Mouse (Mus musculus) hindbrain, embryonic 15.5 days (tissue): ENCODE data around the gene Ttn. TPM values are rescaled to one million over a fixed set of nuclear protein-coding genes. Genes with fewer than 3 reads are reported as not detected.

ENCODE experiments used
- ATAC-seq: fragments of 200-750 bp; cut with Nextera tagmentation; 2 replicates; pipeline ENCODE4 v1.8.0; 2017; ENCODE audit warnings: low read depth, moderate number of reproducible peaks, moderate TSS enrichment; ENCODE audit not compliant: low FRiP score
- H3K27ac ChIP-seq: fragments of 300-500 bp; sonication (generic); replicated peaks from 2 replicates; pipeline ENCODE4 v1.5.1; 2015; ENCODE audit warnings: mild to moderate bottlenecking, inconsistent platforms
- H3K27me3 ChIP-seq: fragments of 300-500 bp; sonication (generic); 2 replicates; pipeline ENCODE4 v1.6.1; 2015; ENCODE audit warnings: control low read depth, inconsistent platforms
- H3K36me3 ChIP-seq: fragments of 300-500 bp; sonication (generic); 2 replicates; pipeline ENCODE4 v1.6.1; 2015; ENCODE audit warnings: control low read depth, inconsistent platforms
- H3K4me1 ChIP-seq: fragments of 300-500 bp; sonication (generic); replicated peaks from 2 replicates; pipeline ENCODE4 v1.6.1; 2015; ENCODE audit warnings: control low read depth, inconsistent platforms
- H3K4me2 ChIP-seq: fragments of 300-500 bp; sonication (generic); 2 replicates; pipeline ENCODE4 v1.6.1; 2015; ENCODE audit warnings: moderate library complexity, mild to moderate bottlenecking, inconsistent platforms
- H3K4me3 ChIP-seq: fragments of 300-500 bp; sonication (generic); 2 replicates; pipeline ENCODE4 v1.5.1; 2015; ENCODE audit warnings: mild to moderate bottlenecking, inconsistent platforms
- H3K9ac ChIP-seq: fragments of 300-500 bp; sonication (generic); 2 replicates; pipeline ENCODE4 v1.6.1; 2015; ENCODE audit warnings: inconsistent platforms
- H3K9me3 ChIP-seq: fragments of 300-500 bp; sonication (generic); 2 replicates; pipeline ENCODE4 v1.6.1; 2016; ENCODE audit warnings: control low read depth, inconsistent platforms
- WGBS: fragments of 180-500 bp; shearing (Covaris S2); methylation state at CpG from one replicate; pipeline ENCODE4 v1.1.7; 2015; 5-methylcytosine and 5-hydroxymethylcytosine counted together
- polyA plus RNA-seq: library from polyadenylated mRNA; unstranded; fragments of >200 nt; fragmentation: Nextera tagmentation; extraction: Ambion mirVana; gene quantifications from 2 replicates; pipeline ENCODE4 v1.2.1, GENCODE M21; 2015

Gene Ttn
- polyA plus RNA-seq, 1 experiment from 2014 or later, result 0.30 TPM

DNA sequence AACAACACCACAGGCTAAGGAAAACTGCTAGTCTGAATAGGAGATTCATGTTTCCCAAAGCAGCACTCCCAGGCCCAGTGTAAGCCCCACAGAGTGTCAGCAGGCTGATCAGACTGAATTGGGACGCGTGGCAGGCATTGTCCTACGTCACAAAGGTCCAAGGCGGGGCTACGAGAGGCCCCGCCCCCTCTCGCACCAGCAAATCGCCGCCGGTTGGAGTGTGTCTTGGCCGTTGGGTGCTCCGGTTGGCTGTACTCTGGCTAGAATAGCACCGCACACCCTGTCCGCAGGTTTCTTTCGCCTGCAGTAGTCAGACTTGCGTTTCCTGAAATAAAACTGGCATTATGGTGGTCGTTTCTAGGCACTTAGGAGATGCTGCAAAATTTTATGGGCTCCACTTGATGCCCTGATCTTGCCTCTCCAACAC is 309.4 kb downstream of the Ttn start, which contains the start of gene Fkbp7:
TSS of gene Fkbp7 (minus strand) at position 151 of the 427 bp plus-strand sequence.
- WGBS, result under 1% methylated on average over 17 of the region's 17 CpGs
- Histone ChIP-seq H3K4me2 (peak within 1 kb of the TSS; percentile 58), H3K4me3 (peak within 1 kb of the TSS; percentile 38), H3K9ac (peak within 1 kb of the TSS; percentile 37), H3K36me3 (no peaks in the 10 kb centered on the region), H3K9me3 (no peaks in the 10 kb centered on the region), H3K4me1 (peaks cover 42% of the 10 kb centered on the region), H3K27ac (peak within 1 kb of the TSS; percentile 56), H3K27me3 (no peaks in the 10 kb centered on the region)
- ATAC-seq, result peak; percentile 92

DNA sequence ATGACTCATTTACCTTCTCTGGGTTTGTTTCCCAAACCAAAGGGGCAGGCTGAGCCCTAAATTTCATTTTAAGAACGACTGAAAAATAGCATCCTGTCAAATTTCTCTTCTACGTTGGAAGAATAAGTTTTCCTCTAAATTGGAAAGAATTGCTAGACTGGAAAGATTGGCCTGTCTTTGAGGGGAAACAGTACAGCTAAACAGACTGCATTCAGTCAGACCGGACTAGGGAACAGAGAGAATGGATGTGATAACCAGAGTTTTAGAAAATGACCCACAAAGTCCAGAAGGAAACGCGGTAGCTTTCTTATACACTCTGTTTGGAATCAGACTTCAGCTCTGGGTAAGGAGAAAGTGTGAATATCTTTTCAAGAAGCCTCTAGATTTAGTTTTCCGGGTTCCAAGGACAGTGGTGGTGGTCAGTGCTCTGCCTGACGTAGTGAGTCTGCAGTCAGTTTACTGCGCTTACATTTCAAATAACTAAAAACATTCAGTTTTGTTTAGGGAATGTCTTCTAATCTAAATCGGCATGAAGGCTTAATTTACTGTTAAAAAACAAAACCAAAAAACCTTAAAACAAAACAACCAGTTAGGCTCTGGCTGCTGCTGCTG is 310.1 kb downstream of the Ttn start:
- ATAC-seq, result no peak
- H3K4me3 ChIP-seq, result peak overlapping the region; percentile 38
- no peaks in the 10 kb centered on the region for H3K27me3 ChIP-seq
- H3K36me3 ChIP-seq, result no peaks in the 10 kb centered on the region
- H3K9ac ChIP-seq, result peak overlapping the region; percentile 37
- H3K9me3 ChIP-seq, result no peaks in the 10 kb centered on the region
- peak overlapping the region; percentile 58 for H3K4me2 ChIP-seq
- peak overlapping the region; percentile 56 for H3K27ac ChIP-seq
- H3K4me1 ChIP-seq, result peaks cover 39% of the 10 kb centered on the region
- WGBS, result 38% methylated on average over 9 of the region's 9 CpGs

DNA sequence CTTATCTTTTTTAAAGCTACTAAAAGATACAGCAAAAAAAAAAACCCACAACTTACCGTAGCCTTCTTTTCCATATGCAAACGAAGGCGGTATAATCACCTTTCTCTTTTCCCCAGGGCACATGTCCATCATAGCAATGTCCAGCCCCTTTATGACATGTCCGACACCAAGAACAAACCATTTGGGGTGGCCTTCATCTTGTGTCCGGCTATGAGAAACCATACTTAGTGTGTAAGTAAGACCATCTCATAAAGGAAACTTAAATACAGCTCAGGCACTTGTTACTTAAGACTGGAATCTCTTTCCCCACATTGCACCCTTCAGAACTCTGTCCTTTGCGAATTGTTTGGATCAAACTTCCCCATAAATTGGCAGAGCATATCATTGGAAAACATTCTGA is 310.7 kb downstream of the Ttn start:
- Histone ChIP-seq H3K27ac (no peak overlapping the region), H3K9me3 (no peaks in the 10 kb centered on the region), H3K36me3 (no peaks in the 10 kb centered on the region), H3K4me3 (peak overlapping the region; percentile 38), H3K4me2 (peak overlapping the region; percentile 58), H3K9ac (no peak overlapping the region), H3K27me3 (no peaks in the 10 kb centered on the region), H3K4me1 (peaks cover 34% of the 10 kb centered on the region)
- WGBS, result 82% methylated on average over 6 of the region's 6 CpGs
- ATAC-seq, result no peak

DNA sequence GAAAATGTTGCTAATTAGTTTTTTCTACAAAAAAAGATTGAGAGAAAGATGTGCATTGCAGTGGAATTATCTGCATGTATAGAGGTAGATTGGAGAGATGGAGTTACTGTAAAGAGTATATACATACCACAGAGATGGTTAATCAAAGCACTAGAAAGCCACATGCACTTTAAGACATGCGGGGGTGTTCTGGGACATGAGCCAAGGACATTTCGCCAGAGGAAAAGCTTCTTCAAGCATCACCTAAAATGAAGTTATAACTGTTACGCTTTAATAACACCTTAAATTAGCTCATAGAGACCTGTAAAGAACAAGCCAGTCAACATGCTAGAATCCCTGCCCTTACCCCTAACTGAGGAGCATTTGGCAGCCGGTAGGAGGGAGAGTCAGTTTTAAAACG is 315.1 kb downstream of the Ttn start:
- H3K36me3 ChIP-seq, result peaks cover 10% of the 10 kb centered on the region
- no peak overlapping the region for H3K9ac ChIP-seq
- no peak overlapping the region for H3K27ac ChIP-seq
- no peaks in the 10 kb centered on the region for H3K9me3 ChIP-seq
- H3K27me3 ChIP-seq, result no peaks in the 10 kb centered on the region
- WGBS, result 87% methylated on average over 5 of the region's 5 CpGs
- peaks cover 13% of the 10 kb centered on the region for H3K4me1 ChIP-seq
- no peak overlapping the region for H3K4me2 ChIP-seq
- ATAC-seq, result no peak
- H3K4me3 ChIP-seq, result no peak overlapping the region

DNA sequence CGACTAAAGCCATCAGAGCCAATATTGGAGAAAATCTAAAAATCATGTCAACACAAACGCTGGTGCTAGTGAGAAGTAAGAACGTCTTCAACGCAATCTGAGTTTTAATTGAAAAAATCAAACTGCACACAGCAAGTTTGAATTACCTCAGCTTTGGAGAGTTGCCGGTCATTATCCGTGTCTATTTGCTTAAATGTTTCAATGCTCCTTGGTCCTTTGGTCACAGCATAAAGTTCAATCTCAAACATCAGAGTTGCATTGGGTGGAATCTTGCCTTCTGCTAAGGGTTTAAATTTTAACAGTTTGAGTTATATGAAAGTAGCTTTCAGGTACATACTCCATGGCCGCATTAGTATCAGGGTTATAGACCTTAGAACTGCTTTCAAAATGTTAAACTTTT is 316.8 kb downstream of the Ttn start:
- peaks cover 10% of the 10 kb centered on the region for H3K36me3 ChIP-seq
- no peak overlapping the region for H3K4me3 ChIP-seq
- H3K9ac ChIP-seq, result no peak overlapping the region
- H3K27me3 ChIP-seq, result no peaks in the 10 kb centered on the region
- no peak for ATAC-seq
- H3K4me1 ChIP-seq, result 0 out of 2 replicates have a peak, but pooled peaks cover 3% of the 10 kb centered on the region
- no peak overlapping the region for H3K4me2 ChIP-seq
- no peaks in the 10 kb centered on the region for H3K9me3 ChIP-seq
- WGBS, result 96% methylated on average over 7 of the region's 7 CpGs
- H3K27ac ChIP-seq, result no peak overlapping the region

DNA sequence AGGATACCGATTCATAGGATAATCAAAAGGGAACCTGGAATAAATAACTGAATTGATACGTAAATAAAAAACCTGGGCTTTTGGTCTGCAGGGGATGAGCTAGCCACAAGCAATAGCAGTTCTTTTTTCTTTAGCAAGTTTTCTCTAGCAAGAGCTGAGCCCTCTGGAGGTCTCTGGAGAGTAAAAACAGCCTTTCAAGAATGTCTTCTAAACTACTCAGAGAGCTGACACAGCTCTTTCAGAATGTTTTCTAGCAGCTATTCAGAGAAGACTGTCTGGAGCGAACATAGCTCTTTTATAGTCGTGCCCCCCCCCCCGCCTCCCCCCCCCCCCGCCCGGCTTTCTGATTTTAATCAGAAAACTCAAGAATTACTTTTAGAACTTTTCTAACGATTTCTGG is 322.9 kb downstream of the Ttn start:
- Histone ChIP-seq H3K36me3 (peaks cover 3% of the 10 kb centered on the region; the same call in 1 of the 2 replicates), H3K4me2 (no peak overlapping the region), H3K9ac (no peak overlapping the region), H3K9me3 (no peaks in the 10 kb centered on the region), H3K4me3 (no peak overlapping the region), H3K27ac (no peak overlapping the region), H3K4me1 (no peaks in the 10 kb centered on the region), H3K27me3 (no peaks in the 10 kb centered on the region)
- 55% methylated on average over 6 of the region's 8 CpGs for WGBS
- ATAC-seq, result no peak

DNA sequence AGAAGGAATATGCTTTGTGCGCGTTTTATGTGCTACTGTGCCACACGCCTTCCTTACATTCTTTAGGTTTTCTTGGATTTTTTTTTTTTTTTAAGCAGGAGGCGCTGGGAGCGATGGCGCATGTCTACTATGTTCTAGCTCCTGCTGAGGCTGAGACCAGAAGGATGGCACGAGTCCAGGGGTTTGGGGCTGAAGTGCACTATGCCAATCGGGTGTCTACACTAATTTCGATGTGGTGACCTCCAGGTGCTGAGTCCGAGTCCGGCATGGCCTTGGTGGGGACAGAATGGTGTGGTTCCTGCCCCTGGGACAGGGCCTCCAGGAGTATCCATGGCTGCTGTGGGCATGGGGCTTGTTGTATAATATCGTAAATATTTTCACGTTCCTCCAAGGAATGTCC is 323.8 kb downstream of the Ttn start:
- WGBS, result 83% methylated on average over 13 of the region's 13 CpGs
- Histone ChIP-seq H3K36me3 (no peaks in the 10 kb centered on the region), H3K4me2 (no peak overlapping the region), H3K9me3 (no peaks in the 10 kb centered on the region), H3K4me3 (no peak overlapping the region), H3K4me1 (no peaks in the 10 kb centered on the region), H3K27me3 (no peaks in the 10 kb centered on the region), H3K9ac (no peak overlapping the region), H3K27ac (no peak overlapping the region)
- ATAC-seq, result no peak

DNA sequence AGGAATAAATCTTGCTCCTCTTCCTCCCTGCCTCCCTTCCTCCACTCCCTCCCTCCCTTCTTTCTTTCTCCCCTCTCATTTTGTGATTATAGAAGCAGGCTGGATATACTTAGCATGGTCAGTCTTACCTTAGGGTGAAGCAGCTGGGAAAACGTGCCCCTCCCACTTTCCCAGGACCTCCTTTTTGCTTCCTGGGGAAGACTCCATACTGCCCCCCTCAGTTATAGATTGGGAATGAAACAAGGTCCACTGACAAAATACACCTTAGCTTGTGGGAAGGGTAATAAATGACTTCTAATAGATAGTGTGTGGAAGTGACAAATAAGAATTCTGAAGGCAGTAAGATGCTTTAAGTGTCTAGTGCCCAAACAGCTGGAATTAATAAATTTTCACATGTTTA is 326.4 kb downstream of the Ttn start:
- H3K27me3 ChIP-seq, result no peaks in the 10 kb centered on the region
- no peak overlapping the region for H3K27ac ChIP-seq
- no peak overlapping the region for H3K4me2 ChIP-seq
- no peak for ATAC-seq
- H3K36me3 ChIP-seq, result no peaks in the 10 kb centered on the region
- H3K9me3 ChIP-seq, result no peaks in the 10 kb centered on the region
- no peak overlapping the region for H3K4me3 ChIP-seq
- H3K9ac ChIP-seq, result no peak overlapping the region
- no peaks in the 10 kb centered on the region for H3K4me1 ChIP-seq
- WGBS, result 12% methylated on average over 1 of the region's 1 CpGs

DNA sequence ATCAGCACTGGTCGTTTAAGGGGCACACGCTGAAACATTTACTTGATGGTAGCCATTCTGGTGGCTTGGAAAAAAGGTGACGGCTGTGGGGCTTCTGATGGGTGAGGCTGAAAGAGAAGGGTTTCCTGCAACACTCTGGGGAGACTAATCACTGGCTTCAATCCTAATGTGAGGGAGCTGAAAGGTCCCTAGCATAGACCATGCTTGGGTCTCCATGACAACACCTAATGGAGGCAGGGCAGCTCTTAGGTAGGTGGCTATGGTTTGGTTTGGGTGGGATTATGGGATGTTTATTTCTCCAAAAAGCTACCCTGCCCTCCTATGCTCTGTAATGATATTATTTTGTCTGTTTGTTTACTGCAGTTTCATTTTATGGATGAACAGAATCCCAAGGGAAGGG is 326.9 kb downstream of the Ttn start:
- Histone ChIP-seq H3K27ac (no peak overlapping the region), H3K36me3 (no peaks in the 10 kb centered on the region), H3K9me3 (no peaks in the 10 kb centered on the region), H3K9ac (no peak overlapping the region), H3K27me3 (no peaks in the 10 kb centered on the region), H3K4me2 (no peak overlapping the region), H3K4me1 (no peaks in the 10 kb centered on the region), H3K4me3 (no peak overlapping the region)
- no peak for ATAC-seq
- 83% methylated on average over 3 of the region's 3 CpGs for WGBS

DNA sequence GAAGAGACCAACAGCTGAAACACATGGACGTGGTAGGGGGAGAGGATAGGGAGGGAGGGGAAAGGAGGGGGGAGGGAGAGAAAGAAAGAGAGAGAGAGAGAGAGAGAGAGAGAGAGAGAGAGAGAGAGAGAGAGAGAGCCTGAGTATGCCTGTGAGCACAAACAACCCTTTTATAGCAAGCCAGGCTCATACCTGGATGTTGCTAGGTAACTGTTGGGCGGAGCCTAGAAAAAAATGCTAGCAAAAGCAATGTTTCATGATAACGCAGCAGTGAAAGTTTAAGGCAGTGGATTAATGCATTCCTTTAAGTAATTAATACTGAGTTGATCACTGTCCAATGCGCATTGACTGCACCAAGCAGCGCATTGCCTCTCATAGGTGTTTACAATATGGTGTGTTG is 327.7 kb downstream of the Ttn start:
- H3K9me3 ChIP-seq, result no peaks in the 10 kb centered on the region
- H3K9ac ChIP-seq, result no peak overlapping the region
- no peak overlapping the region for H3K4me3 ChIP-seq
- no peak overlapping the region for H3K27ac ChIP-seq
- H3K4me1 ChIP-seq, result no peaks in the 10 kb centered on the region
- WGBS, result 79% methylated on average over 5 of the region's 5 CpGs
- H3K4me2 ChIP-seq, result no peak overlapping the region
- H3K27me3 ChIP-seq, result no peaks in the 10 kb centered on the region
- H3K36me3 ChIP-seq, result no peaks in the 10 kb centered on the region
- ATAC-seq, result no peak

Other genes with a start within 250 kb of the Ttn start
- gene Ccdc141, start 188.1 kb upstream of the Ttn start, polyA plus RNA-seq, result 7.7 and 11.2 TPM in 2 replicates